In the genomic region with DNA sequence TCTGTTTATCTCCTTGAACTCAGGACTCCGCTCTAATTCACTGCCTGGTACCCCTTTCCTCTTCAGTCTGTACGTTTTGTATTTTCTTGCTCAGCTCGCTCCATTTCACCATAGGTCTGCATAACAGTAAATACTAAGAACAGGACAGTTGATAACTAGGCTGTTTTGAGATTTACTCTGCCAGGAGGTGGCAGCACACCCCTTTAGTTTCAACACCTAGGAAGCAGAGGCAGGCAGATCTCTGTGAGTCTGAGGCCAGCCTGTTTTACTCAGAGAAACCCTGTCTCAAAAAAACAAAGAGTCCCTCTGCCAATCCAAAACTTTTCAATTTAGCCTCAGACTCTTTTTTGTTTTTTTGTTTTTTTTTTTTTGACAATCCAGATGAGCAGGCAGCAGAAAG, we compare ENCODE assay signal across 24 mouse cellular contexts. TPM values are rescaled to one million over a fixed set of nuclear protein-coding genes. Genes with fewer than 3 reads are reported as not detected.
DNase-seq lines count a peak whose midpoint lies in the region; ATAC-seq and TF ChIP-seq lines count a peak whose summit lies in the region.
"Had no signal": no experiment of that assay in that cellular context is flagged by ENCODE, and none has a peak within 500 bp of the region (broad histone marks: within the 10 kb centered on the region; RNA-seq: fewer than 3 reads in every experiment).

No protein-coding gene starts in this region.

- TF ChIP-seq POLR2A in MEL (IDR thresholded peaks at IDR 0.05; ENCODE audit: control insufficient read depth in 1 of 2, insufficient read depth in 1 of 2, low read depth in 1 of 2, low read length in 2 of 2, poor library complexity in 1 of 2), result no peak

- H3K9ac ChIP-seq in liver, embryonic 14.5 days (replicated peaks), result no peak overlapping the region
- no peak overlapping the region for H3K9ac ChIP-seq in liver, embryonic 11.5 days (ENCODE audit: low read depth, low read length)
- H3K9ac ChIP-seq in MEL (ENCODE audit: control insufficient read depth, low read depth, low read length, poor library complexity, severe bottlenecking), result no peak overlapping the region
- H3K9ac ChIP-seq: forebrain, postnatal 0 days; hindbrain, embryonic 14.5 days; limb, embryonic 13.5 days; lung, embryonic 15.5 days; midbrain, embryonic 15.5 days had no signal

- H3K4me2 ChIP-seq in liver, embryonic 14.5 days (ENCODE audit: low read depth), result no peak overlapping the region
- H3K4me2 ChIP-seq in liver, embryonic 11.5 days, result no peak overlapping the region
- H3K4me2 ChIP-seq: hindbrain, embryonic 14.5 days; limb, embryonic 13.5 days; lung, embryonic 15.5 days; midbrain, embryonic 15.5 days had no signal

- no peak overlapping the region for H3K27ac ChIP-seq in liver, embryonic 14.5 days
- no peak overlapping the region for H3K27ac ChIP-seq in liver, embryonic 11.5 days (ENCODE audit: low read depth, low read length)
- H3K27ac ChIP-seq in MEL (ENCODE audit: control insufficient read depth, low read depth, low read length), result no peak overlapping the region
- H3K27ac ChIP-seq: heart, embryonic 10.5 days; hindbrain, embryonic 14.5 days; limb, embryonic 13.5 days; lung, embryonic 15.5 days; midbrain, embryonic 15.5 days had no signal

- 77% methylated on average over 3 of the region's 3 CpGs for WGBS in liver, embryonic 14.5 days (ENCODE audit: insufficient replicate concordance)
- 91% methylated on average over 3 of the region's 3 CpGs for WGBS in liver, embryonic 11.5 days

- no peak for TF ChIP-seq EP300 in liver, embryonic 14.5 days (IDR thresholded peaks at IDR 0.05; ENCODE audit: low read depth)
- TF ChIP-seq EP300 in MEL (IDR thresholded peaks at IDR 0.05; ENCODE audit: low read depth in 1 of 2, low read length in 2 of 2), result no peak

- no peak for DNase-seq in liver, embryonic 14.5 days (ENCODE audit: low read depth in 3 of 3, low spot score in 3 of 3)
- DNase-seq in liver, embryonic 11.5 days (ENCODE audit: low spot score), result no peak
- peak; percentile 44 to 51 for DNase-seq in B cell, adult 2 months
- no peak for DNase-seq in MEL (ENCODE audit: low read depth, low spot score)
- DNase-seq in thymus, postnatal 36 days, result no peak
- no peak for DNase-seq in ovary, postnatal 10 days (ENCODE audit: low spot score)
- DNase-seq: adrenal gland, postnatal 10 days; cerebellum, adult 11-12 months; forebrain, postnatal 0 days; gastrocnemius, postnatal 25 days; heart, postnatal 10 days; kidney, adult 8-10 months; layer of hippocampus, adult 9-11 months; right cerebral cortex, adult 18-20 months; thymus, postnatal 4 days had no signal

- H3K9me3 ChIP-seq in liver, embryonic 14.5 days (ENCODE audit: control insufficient read depth, low read length), result no peaks in the 10 kb centered on the region; the same call in 1 of the 2 replicates
- peaks cover 15% of the 10 kb centered on the region for H3K9me3 ChIP-seq in liver, embryonic 11.5 days (ENCODE audit: control insufficient read depth, low read length)
- no peaks in the 10 kb centered on the region for H3K9me3 ChIP-seq in MEL (replicated peaks; ENCODE audit: insufficient read depth, low read length)
- H3K9me3 ChIP-seq: heart, embryonic 10.5 days; lung, embryonic 15.5 days; midbrain, embryonic 15.5 days had no signal

- H3K4me3 ChIP-seq in liver, embryonic 14.5 days (ENCODE audit: insufficient read depth in 1 of 2, low read depth in 2 of 2, low read length in 2 of 2), result no peak overlapping the region
- H3K4me3 ChIP-seq in liver, embryonic 11.5 days (ENCODE audit: low read depth, low read length), result no peak overlapping the region
- H3K4me3 ChIP-seq in MEL (ENCODE audit: control insufficient read depth in 1 of 2, insufficient read depth in 1 of 2, low read depth in 2 of 2, low read length in 2 of 2), result no peak overlapping the region
- H3K4me3 ChIP-seq: heart, embryonic 10.5 days; limb, embryonic 13.5 days; lung, embryonic 15.5 days; megakaryocyte, embryonic 14.5 days; midbrain, embryonic 15.5 days had no signal

- H3K27me3 ChIP-seq in liver, embryonic 14.5 days (ENCODE audit: control insufficient read depth, insufficient read depth, low read length), result no peaks in the 10 kb centered on the region
- no peaks in the 10 kb centered on the region for H3K27me3 ChIP-seq in liver, embryonic 11.5 days (replicated peaks; ENCODE audit: control insufficient read depth, insufficient read depth, low read length)
- H3K27me3 ChIP-seq in MEL (ENCODE audit: control insufficient read depth in 1 of 2, insufficient read depth in 2 of 2, low read length in 2 of 2), result no peaks in the 10 kb centered on the region
- H3K27me3 ChIP-seq: limb, embryonic 13.5 days; lung, embryonic 15.5 days; megakaryocyte, embryonic 14.5 days; midbrain, embryonic 15.5 days had no signal

- TF ChIP-seq RAD21 in MEL (IDR thresholded peaks at IDR 0.05; ENCODE audit: low read depth, low read length), result peak; percentile 16; the same call in 1 of the 2 replicates

- H3K4me1 ChIP-seq in liver, embryonic 14.5 days (replicated peaks; ENCODE audit: control insufficient read depth in 2 of 2, insufficient read depth in 2 of 2, low read length in 1 of 2), result peaks cover 0 to 2% of the 10 kb centered on the region in 2 experiments; a peak in 2 of 4 replicates
- no peaks in the 10 kb centered on the region; the same call in 1 of the 2 replicates for H3K4me1 ChIP-seq in liver, embryonic 11.5 days (replicated peaks; ENCODE audit: control insufficient read depth, insufficient read depth, low read length)
- H3K4me1 ChIP-seq in MEL (ENCODE audit: control insufficient read depth in 1 of 2, insufficient read depth in 2 of 2, low read length in 2 of 2), result peaks cover 7 to 13% of the 10 kb centered on the region in 2 experiments
- H3K4me1 ChIP-seq: heart, embryonic 10.5 days; limb, embryonic 13.5 days; lung, embryonic 15.5 days had no signal

- no peaks in the 10 kb centered on the region for H3K36me3 ChIP-seq in liver, embryonic 14.5 days (replicated peaks; ENCODE audit: control insufficient read depth, insufficient read depth, low read depth)
- H3K36me3 ChIP-seq in liver, embryonic 11.5 days (ENCODE audit: control insufficient read depth, insufficient read depth, low read length), result no peaks in the 10 kb centered on the region
- H3K36me3 ChIP-seq in MEL (ENCODE audit: control insufficient read depth in 1 of 2, insufficient read depth in 2 of 2, low read length in 2 of 2), result peaks cover 0 to 2% of the 10 kb centered on the region in 2 experiments; a peak in 1 of 4 replicates
- H3K36me3 ChIP-seq: G1E; heart, embryonic 10.5 days; limb, embryonic 13.5 days; lung, embryonic 15.5 days; midbrain, embryonic 15.5 days had no signal

- H3K79me2 ChIP-seq in MEL (ENCODE audit: control insufficient read depth, insufficient read depth, low read length, poor library complexity), result no peaks in the 10 kb centered on the region

- no peak for ATAC-seq in liver, embryonic 14.5 days (ENCODE audit: insufficient read depth)
- no peak for ATAC-seq in liver, embryonic 11.5 days (replicated peaks; ENCODE audit: low FRiP score)
- ATAC-seq in megakaryocyte, adult 5-6 weeks (ENCODE audit: poor library complexity, severe bottlenecking), result peak; percentile 80
- no peak for ATAC-seq in erythroblast, adult 5-6 weeks (replicated peaks; ENCODE audit: low FRiP score, poor library complexity, severe bottlenecking)
- ATAC-seq: forebrain, postnatal 0 days; midbrain, embryonic 15.5 days had no signal

- peak; percentile 46; the same call in 1 of the 2 replicates for TF ChIP-seq CTCF in liver, embryonic 14.5 days (IDR thresholded peaks at IDR 0.05; ENCODE audit: low read depth)
- peak in 2 of 3 experiments; percentile 10 to 23; a peak in 2 of 6 replicates for TF ChIP-seq CTCF in MEL (IDR thresholded peaks at IDR 0.05 in 2 of 3, conservative IDR thresholded peaks at IDR 0.05 in 1 of 3; ENCODE audit: control insufficient read depth in 1 of 3, insufficient read depth in 1 of 3, low read depth in 2 of 3, low read length in 3 of 3, poor library complexity in 1 of 3, severe bottlenecking in 1 of 3)

TF ChIP-seq in MEL, 35 proteins besides CTCF, POLR2A, EP300 and RAD21 (continues in another document):
- TF ChIP-seq ETS1 (IDR thresholded peaks at IDR 0.05; ENCODE audit: low read depth, low read length), result no peak

RNA-seq across cellular contexts. Expression of gene Brd3, which starts 13.5 kb away (rescaled TPM):
- 7.4 and 9.5 TPM in 2 replicates for polyA plus RNA-seq in liver, embryonic 14.5 days (2012; rRNA removed)
- 24.4 and 27.2 TPM in 2 replicates for polyA plus RNA-seq in liver, embryonic 14.5 days (2014; fragmentation: Nextera tagmentation; extraction: Ambion mirVana)
- 111 and 113 TPM in 2 replicates for polyA plus RNA-seq in liver, embryonic 11.5 days (2014; fragmentation: Nextera tagmentation; extraction: Ambion mirVana)
- 10.3 and 10.7 TPM in 2 replicates for total RNA-seq in MEL (2012; rRNA removed)
- 10 to 100 TPM; 38.7 to 46.9 TPM for polyA plus RNA-seq in MEL (2012; ENCODE audit: insufficient read depth in 1 of 2, insufficient read length in 2 of 2, low read depth in 1 of 2, low replicate concordance in 2 of 2, missing spikeins in 1 of 2)
- 43.1 and 60.4 TPM in 2 replicates for total RNA-seq in megakaryocyte, adult 5-6 weeks (2015)
- 22.4 and 28.3 TPM in 2 replicates for total RNA-seq in megakaryocyte, adult 5-6 weeks (2017)
- 20.9 and 22.9 TPM in 2 replicates for total RNA-seq in erythroblast, adult 5-6 weeks (2015; ENCODE audit: low replicate concordance)
- total RNA-seq in erythroblast, adult 5-6 weeks (2017; ENCODE audit: low replicate concordance), result 10.6 and 14.1 TPM in 2 replicates

RNA-seq across cellular contexts. Expression of gene Wdr5, which starts 21.0 kb away (rescaled TPM):
- 19.7 and 24.4 TPM in 2 replicates for polyA plus RNA-seq in liver, embryonic 14.5 days (2012; rRNA removed)
- polyA plus RNA-seq in liver, embryonic 14.5 days (2014; fragmentation: Nextera tagmentation; extraction: Ambion mirVana), result 23.6 and 27.4 TPM in 2 replicates
- polyA plus RNA-seq in liver, embryonic 11.5 days (2014; fragmentation: Nextera tagmentation; extraction: Ambion mirVana), result 76.7 and 78.0 TPM in 2 replicates
- total RNA-seq in MEL (2012; rRNA removed), result 67.0 and 78.3 TPM in 2 replicates
- polyA plus RNA-seq in MEL (2012; ENCODE audit: insufficient read depth in 1 of 2, insufficient read length in 2 of 2, low read depth in 1 of 2, low replicate concordance in 2 of 2, missing spikeins in 1 of 2), result 10 to 100 TPM in 1 of 2 experiments, not detected in 1; 96.9 TPM
- 21.3 and 22.2 TPM in 2 replicates for total RNA-seq in megakaryocyte, adult 5-6 weeks (2015)
- total RNA-seq in megakaryocyte, adult 5-6 weeks (2017), result 42.8 and 44.8 TPM in 2 replicates
- total RNA-seq in erythroblast, adult 5-6 weeks (2015; ENCODE audit: low replicate concordance), result 6.1 and 9.2 TPM in 2 replicates
- total RNA-seq in erythroblast, adult 5-6 weeks (2017; ENCODE audit: low replicate concordance), result 15.3 and 17.4 TPM in 2 replicates

RNA-seq across cellular contexts. Expression of gene Brd3os, which starts 51.8 kb away (rescaled TPM):
- polyA plus RNA-seq in liver, embryonic 14.5 days (2012; rRNA removed), result 0.29 and 0.39 TPM in 2 replicates
- 0.33 and 0.44 TPM in 2 replicates for polyA plus RNA-seq in liver, embryonic 14.5 days (2014; fragmentation: Nextera tagmentation; extraction: Ambion mirVana)
- 2.2 and 2.8 TPM in 2 replicates for polyA plus RNA-seq in liver, embryonic 11.5 days (2014; fragmentation: Nextera tagmentation; extraction: Ambion mirVana)
- total RNA-seq in MEL (2012; rRNA removed), result 0.31 and 0.72 TPM in 2 replicates
- 1 to 10 TPM in 1 of 2 experiments, not detected in 1; 2.9 TPM for polyA plus RNA-seq in MEL (2012; ENCODE audit: insufficient read depth in 1 of 2, insufficient read length in 2 of 2, low read depth in 1 of 2, low replicate concordance in 2 of 2, missing spikeins in 1 of 2)
- 0.93 TPM in 1 of 2 replicates, not detected in the other for total RNA-seq in megakaryocyte, adult 5-6 weeks (2015)
- total RNA-seq in megakaryocyte, adult 5-6 weeks (2017), result 0.11 TPM in 1 of 2 replicates, not detected in the other
- total RNA-seq in erythroblast, adult 5-6 weeks (2015; ENCODE audit: low replicate concordance), result not detected in 2 replicates
- total RNA-seq in erythroblast, adult 5-6 weeks (2017; ENCODE audit: low replicate concordance), result not detected in 2 replicates

Comparison
In these comparisons a context has a peak if more than half of its experiments do, and no peak if none do; other contexts are left out.
1. DNase-seq: peak in B cell, adult 2 months (2 of 2); none in liver, embryonic 14.5 days (0 of 3), liver, embryonic 11.5 days (single experiment), MEL (single experiment), thymus, postnatal 36 days (0 of 2) and ovary, postnatal 10 days (single experiment).